Mouse (Mus musculus): ENCODE results near the gene Arfgap3. TPM values are rescaled to one million over a fixed set of nuclear protein-coding genes. Genes with fewer than 3 reads are reported as not detected.

Arfgap3 gene
- polyA plus RNA-seq, 1 experiment from 2014 or later, result 54.6 TPM

- Histone ChIP-seq H3K27ac (ENCODE audit: low read depth) (no peak overlapping the region), H3K27me3 (replicated peaks; ENCODE audit: control insufficient read depth, insufficient read depth, low read length) (peaks cover 31% of the 10 kb centered on the region), H3K9ac (ENCODE audit: low read length) (peak overlapping the region; percentile 48), H3K4me3 (ENCODE audit: low read depth, low read length) (peak overlapping the region; percentile 57), H3K9me3 (ENCODE audit: control insufficient read depth, low read length) (no peaks in the 10 kb centered on the region), H3K4me2 (ENCODE audit: low read length) (peak overlapping the region; percentile 97), H3K4me1 (replicated peaks; ENCODE audit: control insufficient read depth, insufficient read depth, low read length) (0 out of 2 replicates have a peak, but pooled peaks cover 3% of the 10 kb centered on the region), H3K36me3 (ENCODE audit: control insufficient read depth, insufficient read depth, low read length) (no peaks in the 10 kb centered on the region)
- ATAC-seq (replicated peaks; ENCODE audit: low FRiP score, low TSS enrichment, low read depth) (no peak), DNase-seq (ENCODE audit: low spot score) (no peak)
- 2% methylated on average over 20 of the region's 20 CpGs for WGBS
Observed at GRCm38 (mm10) chr15:83250651-83251175, 99.3 kb downstream of the Arfgap3 start.

Other genes with a start within 250 kb of the Arfgap3 start
- gene Rrp7a, start 227.4 kb downstream of the Arfgap3 start, polyA plus RNA-seq (2014; fragmentation: Nextera tagmentation; extraction: Ambion mirVana), result 60.7 and 66.4 TPM in 2 replicates
- gene Poldip3, start 200.9 kb downstream of the Arfgap3 start, polyA plus RNA-seq (2014; fragmentation: Nextera tagmentation; extraction: Ambion mirVana), result 145 and 150 TPM in 2 replicates
- gene Cyb5r3, start 177.7 kb downstream of the Arfgap3 start, polyA plus RNA-seq (2014; fragmentation: Nextera tagmentation; extraction: Ambion mirVana), result 159 and 168 TPM in 2 replicates
- 3.3 and 3.4 TPM in 2 replicates for gene A4galt, start 98.5 kb downstream of the Arfgap3 start, polyA plus RNA-seq (2014; fragmentation: Nextera tagmentation; extraction: Ambion mirVana)
- 61.0 and 63.9 TPM in 2 replicates for gene Pacsin2, start 114.4 kb upstream of the Arfgap3 start, polyA plus RNA-seq (2014; fragmentation: Nextera tagmentation; extraction: Ambion mirVana)
- 12.6 and 15.3 TPM in 2 replicates for gene Ttll1, start 160.6 kb upstream of the Arfgap3 start, polyA plus RNA-seq (2014; fragmentation: Nextera tagmentation; extraction: Ambion mirVana)
- 5.1 and 6.0 TPM in 2 replicates for gene Bik, start 176.6 kb upstream of the Arfgap3 start, polyA plus RNA-seq (2014; fragmentation: Nextera tagmentation; extraction: Ambion mirVana)
- gene Tspo, start 213.3 kb upstream of the Arfgap3 start, polyA plus RNA-seq (2014; fragmentation: Nextera tagmentation; extraction: Ambion mirVana), result 95.1 and 107 TPM in 2 replicates
- 41.1 and 41.6 TPM in 2 replicates for gene Mcat, start 213.5 kb upstream of the Arfgap3 start, polyA plus RNA-seq (2014; fragmentation: Nextera tagmentation; extraction: Ambion mirVana)
- 36.2 and 40.3 TPM in 2 replicates for gene Ttll12, start 244.9 kb upstream of the Arfgap3 start, polyA plus RNA-seq (2014; fragmentation: Nextera tagmentation; extraction: Ambion mirVana)

All from intestine, embryonic 14.5 days (tissue).